Mouse (Mus musculus) cerebellum, adult 2 months (tissue): Measurements from ENCODE around the gene Pilrb2.
"Not testable (repeated sequence)": the region's sequence is repeated elsewhere in the genome, so short reads cannot be mapped to it uniquely, and the experiment has no call there.

Source experiments
- CTCF ChIP-seq: fragments of 200-500 bp; IDR thresholded peaks from 2 replicates; pipeline ENCODE4 v1.5.1; 2011; ENCODE audit warnings: low read depth, mild to moderate bottlenecking, control low read depth, low read length, moderate library complexity, borderline replicate concordance; ENCODE audit not compliant: insufficient read depth
- POLR2A ChIP-seq: fragments of 200-500 bp; IDR thresholded peaks from 2 replicates; pipeline ENCODE4 v1.6.1; 2011; ENCODE audit warnings: low read length, control low read depth, borderline replicate concordance; ENCODE audit not compliant: insufficient read depth

DNA sequence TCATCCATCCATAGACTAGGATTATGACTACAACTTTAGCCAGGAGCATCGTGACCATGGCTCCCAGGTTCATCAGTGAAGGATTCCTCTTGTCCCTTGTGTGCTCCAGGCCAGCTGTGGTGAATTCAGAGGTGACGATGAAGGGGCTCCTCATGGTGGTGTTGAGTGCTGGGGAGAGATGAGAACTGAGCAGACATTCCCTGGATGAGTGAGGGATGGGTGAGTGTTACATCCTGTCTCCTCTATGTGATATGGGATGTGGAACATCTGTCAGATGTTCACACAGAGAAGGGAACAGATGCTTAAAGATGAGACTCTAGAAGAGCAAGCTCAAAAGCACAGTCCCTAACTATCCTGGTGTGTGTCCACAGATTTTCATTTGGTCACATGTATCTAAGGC is 3.0 kb downstream of the Pilrb2 start:
- TF ChIP-seq POLR2A, CTCF: not testable (repeated sequence)
